Mouse (Mus musculus): ENCODE measurements around the gene Atxn7.
"Not testable (repeated sequence)": the region's sequence is repeated elsewhere in the genome, so short reads cannot be mapped to it uniquely, and the experiment has no call there.

Atxn7 gene

DNA sequence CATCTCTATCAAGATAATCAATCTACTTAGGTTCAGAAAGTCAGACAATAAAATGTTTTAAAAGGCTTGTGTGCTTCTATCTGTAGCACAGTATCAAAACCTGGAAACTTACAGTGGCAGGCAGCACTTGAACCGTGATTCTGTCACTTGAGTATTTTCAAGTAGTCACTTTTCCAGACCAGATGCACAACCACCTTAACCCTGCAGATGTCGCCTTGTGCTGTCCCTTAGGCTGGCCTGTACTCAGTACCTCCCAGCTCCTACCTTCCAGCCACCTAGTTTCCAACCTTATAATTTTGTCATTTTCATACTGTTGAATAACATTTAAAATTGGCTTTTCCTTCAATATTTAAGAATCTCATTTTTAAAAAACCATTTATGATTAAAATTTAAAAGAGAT lies 20.9 kb downstream of the Atxn7 start:
- DNase-seq (ENCODE audit: low spot score in 2 of 2), result no peak

DNA sequence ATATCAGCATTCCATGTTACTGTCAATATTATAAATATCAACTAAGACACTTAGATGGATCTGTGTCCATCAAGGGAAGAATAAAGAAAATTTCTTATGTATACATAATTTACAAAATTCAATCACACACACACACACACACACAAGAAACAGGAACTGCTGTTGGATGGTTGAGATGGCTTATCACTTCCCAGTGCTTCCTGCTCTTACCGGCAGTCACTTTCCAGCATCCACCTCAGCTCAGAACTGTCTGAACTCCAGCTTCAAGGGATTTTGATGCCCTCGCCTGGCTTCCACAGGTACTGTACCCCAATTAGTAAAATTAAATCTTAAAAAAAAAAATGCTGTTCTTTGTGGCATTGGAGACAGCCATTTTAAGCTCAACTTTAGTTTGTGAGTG lies 27.2 kb downstream of the Atxn7 start:
- DNase-seq (ENCODE audit: low spot score in 2 of 2), result no peak

DNA sequence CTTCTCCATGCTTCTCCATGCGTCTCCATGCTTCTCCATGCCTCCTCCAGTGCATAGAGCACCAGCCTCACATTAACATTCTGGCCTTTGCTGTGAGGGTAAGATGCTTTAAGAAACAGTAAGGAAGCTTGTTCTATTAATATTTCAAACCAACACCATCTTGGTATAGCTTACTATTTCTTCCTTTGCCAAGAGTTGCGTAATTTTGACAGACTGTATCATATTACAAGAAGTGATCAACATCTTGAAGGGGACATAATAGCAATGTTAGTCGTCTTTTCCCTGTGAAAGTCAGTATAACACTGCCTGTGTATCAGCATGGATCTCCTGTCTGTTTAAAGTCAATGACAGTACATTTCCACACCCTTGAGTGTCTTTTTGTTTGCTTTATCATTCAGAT lies 29.5 kb downstream of the Atxn7 start:
- no peak for DNase-seq (ENCODE audit: low spot score in 2 of 2)

DNA sequence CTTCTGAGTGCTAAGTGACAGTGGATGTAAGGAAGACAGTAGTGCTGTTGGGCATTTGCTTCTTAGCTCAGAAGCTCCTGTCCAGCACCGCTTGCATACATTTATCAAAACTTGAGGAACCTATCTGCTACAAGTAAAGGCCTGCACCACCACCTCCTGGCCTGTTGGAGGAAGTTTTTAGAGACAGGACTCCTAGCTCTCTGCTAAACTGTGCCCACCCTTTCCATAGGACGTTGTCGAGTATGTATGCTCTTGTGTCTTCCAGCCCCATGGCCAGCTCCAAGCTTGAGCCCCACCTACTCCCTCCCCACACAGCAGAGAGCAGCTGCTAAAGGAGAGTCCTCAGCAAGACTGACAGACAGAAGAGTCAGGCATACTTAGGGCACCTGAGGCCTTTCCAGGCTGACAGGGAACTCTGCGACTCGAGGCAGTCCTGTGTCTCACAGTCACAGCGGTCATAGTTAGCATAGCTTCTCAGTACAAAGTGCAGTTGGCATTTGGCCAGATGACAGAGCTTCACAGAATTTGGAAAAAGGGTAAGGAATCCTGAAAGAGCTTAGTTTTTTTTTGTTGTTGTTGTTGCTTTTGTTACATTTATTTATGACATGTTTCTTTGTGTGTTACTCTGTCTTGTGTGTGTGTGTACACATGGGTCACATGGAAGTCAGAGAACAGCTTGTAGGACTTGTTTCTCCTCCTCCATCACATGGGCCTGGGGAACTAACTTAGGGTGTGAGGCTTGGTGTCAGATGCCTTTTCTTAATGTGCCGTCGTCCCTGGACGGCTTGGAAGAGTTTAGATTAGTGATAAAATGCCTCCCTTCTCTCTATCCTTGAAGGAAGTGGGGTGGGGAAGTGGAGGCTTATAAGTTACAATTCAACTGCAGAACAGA lies 34.2 kb downstream of the Atxn7 start:
- no peak for DNase-seq (ENCODE audit: low spot score in 2 of 2)

DNA sequence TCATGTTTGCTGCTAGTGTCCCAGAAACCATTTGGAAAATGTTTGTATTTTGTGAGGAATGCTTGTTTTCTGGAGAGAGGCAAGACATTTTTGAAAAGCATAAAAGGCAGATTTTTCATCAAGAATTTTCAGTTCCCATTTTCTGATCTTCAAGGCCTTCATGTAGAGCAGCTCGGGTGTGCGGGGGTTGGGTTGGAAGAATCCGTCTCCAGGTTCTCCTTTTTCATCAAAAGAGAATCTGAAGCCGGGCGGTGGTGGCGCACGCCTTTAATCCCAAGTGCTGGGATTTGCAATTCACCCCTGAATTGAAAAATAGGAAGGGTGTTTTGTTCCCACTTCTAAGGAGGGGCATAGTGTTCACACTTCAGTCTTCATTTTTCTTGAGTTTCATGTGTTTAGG lies 41.5 kb downstream of the Atxn7 start:
- DNase-seq (ENCODE audit: low spot score in 2 of 2), result no peak

DNA sequence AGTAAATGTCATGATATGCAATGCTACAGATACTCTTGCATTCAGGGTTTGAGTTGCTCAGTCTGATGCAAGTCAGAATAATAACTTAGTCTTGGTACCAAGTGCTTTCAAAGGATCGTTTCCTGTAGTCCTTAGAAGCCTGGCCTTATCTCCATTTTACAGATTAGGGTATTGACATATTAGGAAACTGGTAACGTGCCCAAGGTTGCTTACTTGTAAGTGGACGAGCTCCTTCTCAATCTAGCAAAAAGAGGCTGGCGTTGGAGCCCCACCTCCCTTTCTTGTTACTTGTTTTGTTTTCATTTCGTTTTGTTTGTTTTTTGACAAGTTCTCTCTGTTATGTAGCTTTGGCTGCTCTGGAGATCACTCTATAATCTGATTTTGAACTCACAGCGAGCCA lies 48.5 kb downstream of the Atxn7 start:
- DNase-seq (ENCODE audit: low spot score in 2 of 2), result no peak

DNA sequence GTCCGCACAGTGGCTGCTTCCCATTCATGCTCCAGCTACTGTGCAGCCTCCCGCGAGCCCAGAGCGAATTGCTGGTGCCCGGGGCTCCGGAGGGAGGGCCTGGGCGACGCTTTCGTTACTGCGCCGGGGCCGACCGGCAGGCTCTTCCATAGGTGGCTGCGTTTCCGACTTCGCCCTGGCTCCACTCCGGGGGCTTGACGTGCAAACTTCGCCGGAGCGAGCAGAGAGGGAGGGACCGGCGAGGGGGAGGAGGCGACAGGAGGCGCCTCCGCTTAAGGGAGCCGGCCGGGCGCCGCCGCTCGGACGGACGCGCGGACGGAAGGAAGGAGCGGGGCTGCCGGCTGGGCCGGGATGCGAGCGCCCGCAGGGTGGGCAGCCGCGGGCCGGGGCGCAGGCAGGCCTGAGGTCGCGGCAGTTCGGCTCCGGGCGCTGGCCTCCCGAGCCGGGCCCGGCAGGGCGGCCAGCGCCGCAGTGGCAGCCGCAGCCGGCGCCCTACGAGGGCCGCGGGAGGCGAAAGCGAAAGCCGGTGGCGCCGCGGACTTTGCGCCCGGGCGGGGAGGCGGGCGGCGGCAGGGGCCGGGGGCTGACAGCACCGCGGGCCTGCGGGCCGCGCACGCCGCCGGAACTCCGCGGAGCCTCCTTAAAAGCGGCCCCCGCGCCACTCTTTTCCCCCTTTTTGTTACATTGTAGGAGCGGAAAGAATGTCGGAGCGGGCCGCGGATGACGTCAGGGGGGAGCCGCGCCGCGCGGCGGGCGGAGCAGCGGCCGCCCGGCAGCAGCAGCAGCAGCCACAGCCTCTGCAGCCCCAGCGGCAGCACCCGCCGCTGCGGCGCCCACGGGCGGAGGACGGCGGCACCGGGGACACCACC lies 51.4 kb downstream of the Atxn7 start:
- peak; percentile 83 to 85 for DNase-seq (ENCODE audit: low spot score in 2 of 2)

DNA sequence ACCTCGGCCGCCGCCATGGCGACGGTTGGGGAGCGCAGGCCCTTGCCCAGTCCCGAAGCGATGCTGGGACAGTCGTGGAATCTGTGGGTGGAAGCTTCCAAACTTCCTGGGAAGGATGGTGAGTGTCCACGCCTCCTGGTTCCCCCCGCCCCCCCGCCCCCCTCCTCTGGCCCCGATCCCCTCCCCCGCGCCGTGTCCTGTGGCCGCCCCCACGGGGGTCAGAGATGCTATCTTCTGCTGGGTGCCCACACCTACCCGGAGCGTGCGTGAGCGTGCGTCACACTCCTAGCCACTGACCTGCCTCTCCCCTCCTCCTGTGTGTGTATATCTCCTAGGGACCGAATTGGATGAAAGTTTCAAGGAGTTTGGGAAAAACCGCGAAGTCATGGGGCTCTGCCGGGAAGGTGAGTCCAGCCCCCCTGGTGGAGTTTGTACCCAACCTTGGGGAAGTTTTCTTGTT lies 52.0 kb downstream of the Atxn7 start:
- DNase-seq (ENCODE audit: low spot score in 2 of 2), result peak in 1 of 2 experiments; percentile 25

DNA sequence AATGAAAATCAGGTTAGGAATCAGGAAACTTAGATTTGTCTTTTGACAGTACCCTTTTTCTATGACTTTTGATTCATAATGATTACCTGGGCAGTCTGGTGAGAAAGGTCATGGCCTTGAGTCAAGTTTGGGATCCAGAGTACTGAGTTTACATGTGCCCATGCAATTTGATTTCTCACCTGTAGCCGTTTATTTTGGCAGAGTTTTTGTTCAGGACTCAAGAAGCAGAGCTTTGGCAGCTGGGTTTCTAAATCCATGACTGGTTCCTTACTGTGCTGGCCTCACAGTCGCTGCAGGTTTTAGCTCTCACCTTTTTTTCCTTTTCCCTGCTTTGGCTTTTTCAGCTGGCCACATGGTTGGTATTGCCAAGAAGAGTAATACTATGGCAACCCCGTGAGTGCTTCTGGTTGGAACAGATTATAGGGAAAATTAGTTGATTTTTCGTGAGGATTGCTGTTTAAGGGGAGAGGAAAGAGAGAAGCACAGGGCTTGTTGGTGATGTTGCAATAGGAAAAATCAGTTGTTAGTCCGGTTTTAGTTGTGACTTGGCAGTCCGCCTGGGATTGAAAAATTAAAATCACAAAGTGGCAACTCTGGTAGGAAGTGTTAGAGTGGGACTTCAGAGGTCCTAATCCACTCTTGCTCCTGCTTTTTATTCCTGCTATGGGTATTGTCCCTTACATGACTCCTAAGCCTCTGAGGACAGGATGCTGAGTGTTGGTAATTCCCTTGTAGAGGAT lies 53.6 kb downstream of the Atxn7 start:
- no peak for DNase-seq (ENCODE audit: low spot score in 2 of 2)

DNA sequence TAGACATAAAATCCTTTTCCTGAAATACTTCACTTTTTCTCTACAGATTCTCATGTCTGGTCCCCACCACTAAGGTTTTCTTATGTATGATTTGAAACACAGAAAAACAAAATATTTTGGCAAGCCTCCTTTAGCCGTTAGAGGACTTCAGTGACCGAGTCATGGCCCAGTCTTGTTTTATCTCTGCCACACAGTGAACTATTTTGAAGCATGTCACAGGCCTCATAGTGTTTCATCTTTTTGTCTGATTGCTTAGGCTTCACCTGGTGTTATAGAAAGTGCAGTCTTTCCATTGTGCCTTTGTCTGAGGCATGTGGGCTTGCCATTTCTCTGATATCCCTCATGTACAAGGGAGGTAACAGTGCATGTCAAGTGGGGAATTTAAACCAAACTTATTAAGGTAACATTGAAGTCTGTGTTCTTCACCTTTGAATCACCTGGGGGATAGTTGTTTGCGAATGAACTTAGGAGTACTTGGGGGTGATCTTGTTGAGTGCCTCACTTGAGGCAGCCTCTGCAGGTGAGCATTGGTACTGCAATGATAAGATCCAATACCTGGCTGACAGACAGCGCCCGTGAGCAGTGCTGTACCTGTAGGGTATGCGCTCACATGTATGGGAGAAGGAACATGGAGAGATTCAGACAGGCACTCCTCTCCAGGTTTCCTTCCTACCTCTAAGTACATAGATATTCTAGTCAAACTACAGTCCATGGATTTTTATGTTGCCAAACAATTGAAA lies 58.1 kb downstream of the Atxn7 start:
- no peak for DNase-seq (ENCODE audit: low spot score in 2 of 2)

DNA sequence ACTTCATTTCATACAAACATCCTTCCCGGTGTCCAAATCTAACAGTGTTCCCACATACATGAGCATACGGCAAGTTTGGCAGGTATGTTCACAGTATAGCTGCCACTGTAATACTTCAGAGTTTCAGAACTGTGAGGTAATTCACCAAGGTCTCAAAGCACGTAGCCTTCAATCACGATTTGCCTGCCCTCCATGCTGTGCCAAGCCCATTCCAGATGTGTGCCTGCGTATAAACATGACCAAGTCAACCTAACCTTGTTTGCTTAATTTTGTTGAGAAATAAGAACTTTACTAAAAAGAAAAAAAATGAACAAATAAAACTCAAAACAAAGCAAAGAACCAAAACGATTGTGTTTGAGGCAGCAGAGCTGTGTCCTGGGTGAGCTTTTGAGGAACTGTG lies 60.0 kb downstream of the Atxn7 start:
- DNase-seq (ENCODE audit: low spot score in 2 of 2), result no peak

DNA sequence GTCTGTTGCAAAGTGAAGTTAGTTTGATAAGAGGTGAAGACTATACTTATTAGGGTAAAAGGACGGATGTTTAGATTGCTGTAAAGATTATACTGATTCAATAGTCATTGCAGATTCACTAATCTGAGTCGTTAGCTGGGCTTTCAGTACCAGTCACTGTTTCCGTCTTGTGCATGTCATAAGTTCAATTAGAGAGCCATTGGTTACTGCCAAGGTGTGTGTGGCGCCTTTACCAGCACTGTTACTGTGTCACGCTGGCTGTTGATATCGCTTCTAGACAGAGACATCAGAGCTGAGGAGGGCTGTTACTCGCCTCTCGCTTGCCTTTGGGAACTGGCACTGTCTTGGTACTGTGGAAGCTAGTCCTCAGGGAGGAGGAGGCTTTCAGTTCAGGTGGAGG lies 64.6 kb downstream of the Atxn7 start:
- no peak for DNase-seq (ENCODE audit: low spot score in 2 of 2)

DNA sequence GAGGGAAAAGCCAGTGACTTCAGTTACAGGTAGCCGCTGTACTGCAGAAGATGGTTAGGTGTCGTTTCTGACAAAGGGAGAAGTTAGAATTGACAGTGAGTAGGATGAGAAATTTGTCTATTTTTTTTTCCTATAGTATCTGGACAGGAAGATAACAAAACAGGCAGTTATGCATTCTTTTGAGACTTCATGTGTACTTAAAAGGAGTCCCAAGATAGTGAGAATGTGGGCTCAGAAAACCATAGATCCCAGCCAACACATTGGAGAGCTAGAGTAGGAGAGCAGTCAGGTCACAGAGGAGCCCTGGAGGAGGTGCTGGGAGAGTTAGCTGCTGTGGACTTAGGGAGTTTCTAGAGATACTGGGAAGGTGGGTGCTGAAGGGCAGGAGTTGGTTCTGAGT lies 69.4 kb downstream of the Atxn7 start:
- DNase-seq (ENCODE audit: low spot score in 2 of 2), result no peak

DNA sequence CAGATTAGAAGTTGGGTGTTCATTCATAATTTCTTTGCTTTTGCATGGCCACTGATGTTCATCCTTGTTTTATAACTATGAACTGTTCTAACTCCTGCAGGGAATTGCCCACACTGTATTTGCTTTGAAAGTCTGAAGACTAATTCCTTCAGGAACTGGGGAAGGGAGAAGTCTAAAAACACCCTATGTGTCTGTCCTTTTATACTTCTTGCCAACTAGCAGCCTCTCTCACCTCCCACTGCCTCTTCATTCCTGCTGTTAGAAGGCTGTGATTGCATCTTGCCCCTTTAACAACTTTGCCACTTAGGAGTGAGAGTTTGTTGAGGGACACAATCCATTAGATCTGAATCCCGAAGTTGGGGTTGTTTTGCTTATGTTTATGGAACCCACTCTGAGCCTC lies 71.6 kb downstream of the Atxn7 start:
- no peak for DNase-seq (ENCODE audit: low spot score in 2 of 2)

DNA sequence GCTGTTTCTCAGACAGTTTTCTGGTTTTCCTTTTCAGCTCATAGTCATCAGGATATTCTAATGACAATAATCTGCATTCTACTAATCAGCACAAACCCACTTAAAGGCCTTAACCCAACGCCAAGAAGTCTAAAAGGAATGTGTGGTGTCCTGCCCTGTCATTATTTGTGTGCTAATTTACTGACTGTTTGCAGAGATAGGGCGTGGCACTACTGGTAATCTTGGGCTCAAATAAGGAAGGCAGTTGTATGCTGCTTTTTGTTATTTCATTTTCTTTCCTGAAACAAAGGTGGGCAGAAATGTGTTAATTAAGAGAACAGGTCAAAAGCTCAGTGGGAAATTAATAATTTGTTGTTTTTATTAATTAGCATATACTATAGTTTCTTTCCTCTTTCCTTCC lies 75.1 kb downstream of the Atxn7 start:
- no peak for DNase-seq (ENCODE audit: low spot score in 2 of 2)

DNA sequence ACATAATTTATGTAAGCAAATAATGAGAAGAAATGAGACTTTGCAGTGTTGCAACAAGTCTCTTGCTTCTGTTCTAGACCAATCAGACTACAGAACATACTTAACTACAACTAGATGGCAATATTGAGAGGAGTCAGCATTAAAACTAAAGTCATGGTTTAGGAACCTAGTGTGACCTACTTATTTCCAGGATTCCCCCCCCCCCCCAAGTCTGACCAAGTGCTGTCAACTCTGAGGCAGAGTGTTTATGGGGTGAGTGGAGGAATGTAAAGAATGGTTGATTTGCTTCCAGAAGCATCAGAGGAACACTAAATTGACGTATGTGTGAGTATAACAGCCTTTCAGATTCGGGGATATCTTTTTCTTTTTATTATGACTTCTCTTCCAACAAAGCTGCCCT lies 77.0 kb downstream of the Atxn7 start:
- DNase-seq (ENCODE audit: low spot score in 2 of 2), result no peak

DNA sequence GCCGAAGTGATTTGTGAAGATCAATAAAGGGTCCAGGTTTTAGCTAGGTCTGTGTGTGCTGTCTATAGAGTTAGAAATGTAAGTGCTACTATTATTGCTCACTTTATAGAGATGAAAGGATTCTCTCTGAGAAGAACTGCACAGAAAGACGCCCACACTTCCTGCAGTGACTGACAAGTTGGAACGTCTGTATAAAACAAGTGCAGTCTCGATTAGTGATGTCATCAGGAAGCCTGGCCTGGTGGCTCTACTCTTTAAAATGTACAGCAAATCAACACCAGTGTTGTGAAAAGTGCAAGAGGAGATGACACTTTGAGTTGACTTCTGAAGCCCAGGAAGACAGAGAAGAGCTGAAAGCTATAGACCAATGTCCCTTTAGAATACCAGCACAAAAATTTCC lies 81.1 kb downstream of the Atxn7 start:
- peak in 1 of 2 experiments; percentile 26 for DNase-seq (ENCODE audit: low spot score in 2 of 2)

DNA sequence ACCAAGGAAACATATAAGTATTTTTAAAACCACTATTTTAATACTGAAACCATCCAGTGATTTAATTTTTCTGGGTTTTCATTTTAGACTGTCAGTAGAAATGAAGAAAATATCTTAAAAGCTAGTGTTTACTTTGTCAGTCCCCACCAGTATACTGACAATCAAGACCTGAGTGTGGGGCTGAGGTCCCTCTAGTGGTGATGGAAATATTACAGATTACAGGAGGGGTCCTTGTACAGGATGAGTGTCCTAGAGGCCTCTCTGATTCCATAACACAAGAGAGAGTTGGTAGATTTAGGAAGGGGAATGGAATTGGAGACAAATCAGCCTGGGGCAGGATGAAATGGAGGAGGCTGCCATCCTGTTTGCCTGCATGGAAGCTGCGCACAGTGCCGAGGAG lies 93.1 kb downstream of the Atxn7 start:
- peak in 1 of 2 experiments; percentile 28 for DNase-seq (ENCODE audit: low spot score in 2 of 2)

DNA sequence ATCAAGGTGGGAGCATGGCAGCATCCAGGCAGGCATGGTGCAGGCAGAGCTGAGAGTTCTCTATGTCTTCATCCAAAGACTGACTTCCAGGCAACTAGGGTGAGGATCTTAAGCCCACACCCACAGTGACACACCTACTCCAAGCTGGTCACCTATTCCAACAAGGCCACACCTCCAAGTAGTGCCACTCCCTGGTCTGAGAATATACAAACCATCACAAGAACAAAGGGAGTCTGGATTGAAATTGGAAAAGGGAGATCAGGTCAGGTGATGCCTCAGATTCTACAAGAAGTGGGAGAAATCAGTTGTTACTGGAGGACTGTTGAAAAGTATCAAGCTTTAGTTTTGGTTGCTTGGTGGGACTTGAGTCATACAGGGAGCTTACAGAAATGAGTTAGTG lies 98.4 kb downstream of the Atxn7 start:
- DNase-seq (ENCODE audit: low spot score in 2 of 2), result not testable (repeated sequence)

DNA sequence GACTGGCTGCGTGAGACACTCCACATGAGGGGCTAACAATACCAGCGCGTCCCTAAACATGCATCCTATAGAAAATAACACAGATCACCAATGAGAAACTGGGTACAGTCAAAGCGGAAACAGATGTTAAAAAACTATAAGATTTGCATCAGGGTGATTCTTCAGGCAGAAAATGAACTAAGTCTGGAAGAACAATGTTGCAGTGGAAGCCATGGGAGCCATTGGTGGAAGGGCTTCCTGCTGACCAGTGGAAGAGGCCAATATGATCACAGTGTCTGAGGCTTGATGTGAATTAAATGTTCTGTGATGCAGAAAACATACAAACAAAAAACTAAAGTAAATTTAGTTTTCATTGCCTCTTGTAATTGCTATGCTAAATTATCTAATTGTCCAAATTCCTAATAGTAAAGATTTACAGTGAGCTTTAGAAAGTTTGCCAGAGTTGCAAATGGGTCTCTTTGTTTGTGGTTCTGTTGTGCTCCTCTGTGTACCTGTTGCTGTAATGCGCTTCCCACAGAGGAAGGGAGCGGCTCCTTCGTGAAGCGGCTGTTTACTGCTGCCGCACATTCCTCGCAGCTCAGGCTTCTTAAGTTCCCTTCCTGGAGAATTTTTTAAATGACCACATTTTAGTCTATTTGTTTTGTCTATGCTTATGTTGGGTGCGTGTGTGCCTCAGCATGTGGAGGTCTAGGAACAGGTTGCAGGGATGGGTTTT lies 101.4 kb downstream of the Atxn7 start:
- DNase-seq (ENCODE audit: low spot score in 2 of 2), result no peak

DNA sequence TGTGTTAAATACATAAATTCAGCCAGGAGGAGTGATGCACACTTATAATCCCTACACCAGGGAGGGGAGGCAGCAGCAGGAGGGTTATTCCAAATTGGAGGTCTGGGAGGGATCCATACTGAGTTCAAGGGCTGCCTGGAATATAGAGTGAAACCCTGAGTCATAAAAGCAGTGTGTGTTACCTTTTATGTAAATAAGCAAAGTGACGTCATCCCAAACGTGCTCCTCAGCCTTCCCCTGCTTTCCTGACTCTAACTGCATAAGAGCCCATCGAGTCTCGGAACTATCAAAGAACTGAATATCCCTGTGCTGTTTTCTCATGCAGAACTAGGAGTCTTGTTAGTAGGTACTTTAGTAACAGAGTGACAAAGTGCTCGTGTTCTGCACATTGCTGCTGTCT lies 102.1 kb downstream of the Atxn7 start:
- DNase-seq (ENCODE audit: low spot score in 2 of 2), result no peak

Data from right cerebral cortex, adult 2 months (tissue).